Mouse (Mus musculus): ENCODE data around the gene 4930579G24Rik. TPM values are rescaled to one million over a fixed set of nuclear protein-coding genes. Genes with fewer than 3 reads are reported as not detected.

The 4930579G24Rik gene
- polyA plus RNA-seq (2012; rRNA removed) = 1.7 and 2.2 TPM in 2 replicates

DNA sequence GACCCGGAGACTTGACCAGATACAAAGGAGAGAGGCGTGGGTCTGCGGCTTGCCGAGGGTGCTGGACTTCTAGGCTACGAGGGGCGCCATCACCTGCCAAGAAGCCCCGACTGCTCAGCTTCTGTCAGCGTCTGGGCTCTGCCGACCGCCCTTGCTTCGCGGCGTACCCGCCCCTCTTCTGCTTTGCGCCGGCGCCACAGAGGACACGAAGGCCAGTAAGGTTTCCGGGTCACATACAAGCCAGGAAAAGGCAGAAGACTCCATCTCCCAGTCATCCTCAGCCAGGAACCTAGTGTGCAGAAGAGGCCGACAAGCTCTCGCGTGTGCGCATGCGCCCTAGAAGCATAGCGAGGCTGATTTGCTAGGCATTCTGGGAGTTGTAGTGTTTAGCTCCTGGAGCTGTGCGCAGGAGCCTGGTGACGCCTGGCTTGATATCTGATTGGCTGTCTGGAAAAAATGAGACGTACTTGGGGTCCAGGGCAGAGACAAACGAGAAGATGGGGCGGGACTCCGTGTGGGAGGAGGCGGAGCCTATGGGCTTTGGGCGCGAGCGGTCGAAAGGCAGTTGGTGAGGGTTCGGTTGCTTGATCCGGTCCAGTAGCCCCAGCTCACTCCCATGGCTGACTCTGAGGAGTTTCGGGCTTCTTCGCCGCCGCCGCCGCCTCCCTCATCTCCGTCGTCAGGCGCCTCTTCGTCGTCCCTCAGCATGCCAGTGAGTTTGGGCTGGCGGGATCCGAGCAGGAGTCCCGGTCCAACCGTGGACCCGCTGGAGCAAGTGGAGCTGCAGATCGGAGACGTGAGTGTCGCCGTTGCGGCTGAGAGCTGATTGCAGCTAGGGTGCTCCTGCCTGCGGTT is at the start of gene 4930579G24Rik:
Gene 4930579G24Rik (plus strand): TSS at position 519 of the 855 bp plus-strand sequence.
- no peak for TF ChIP-seq CTCF (IDR thresholded peaks at IDR 0.05; ENCODE audit: extremely low read depth, insufficient read depth, low read length)
- TF ChIP-seq POLR2A (IDR thresholded peaks at IDR 0.05; ENCODE audit: extremely low read depth, insufficient read depth, low read length) = peak; percentile 82
- no peaks in the 10 kb centered on the region for H3K4me1 ChIP-seq (ENCODE audit: control insufficient read depth, insufficient read depth, low read length)
- H3K4me3 ChIP-seq (ENCODE audit: insufficient read depth, low read length) = peak within 1 kb of the TSS; percentile 52
- H3K27ac ChIP-seq (ENCODE audit: insufficient read depth, low read length) = no peak within 1 kb of the TSS

GRCm38 (mm10) chr3:79579891-79580575 is 48.8 kb upstream of the 4930579G24Rik start:
- Histone ChIP-seq H3K4me3 (ENCODE audit: insufficient read depth, low read length) (no peak overlapping the region), H3K27ac (ENCODE audit: insufficient read depth, low read length) (no peak overlapping the region), H3K4me1 (ENCODE audit: control insufficient read depth, insufficient read depth, low read length) (no peaks in the 10 kb centered on the region)
- no peak for TF ChIP-seq CTCF (IDR thresholded peaks at IDR 0.05; ENCODE audit: extremely low read depth, insufficient read depth, low read length)
- no peak for TF ChIP-seq POLR2A (IDR thresholded peaks at IDR 0.05; ENCODE audit: extremely low read depth, insufficient read depth, low read length)

DNA sequence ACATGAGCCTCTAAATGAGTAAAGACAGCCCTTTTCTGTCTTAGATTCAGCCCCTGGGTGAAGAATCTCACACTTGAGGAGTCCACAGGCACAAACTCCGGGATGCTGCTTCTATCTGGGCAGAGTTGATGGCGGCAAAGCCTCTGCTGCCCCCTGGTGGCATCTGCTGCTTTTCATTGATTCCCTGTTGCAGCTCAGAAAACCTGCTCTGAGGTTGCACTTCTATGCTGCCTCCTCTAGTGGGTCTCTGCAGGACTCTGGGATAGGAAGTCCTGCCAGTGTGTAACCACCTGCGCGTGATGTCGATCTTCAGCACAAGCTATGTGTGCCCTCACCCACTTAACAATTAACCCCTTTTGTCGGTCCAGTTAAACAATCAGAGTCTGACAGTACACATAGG is 42.1 kb upstream of the 4930579G24Rik start:
- TF ChIP-seq CTCF (IDR thresholded peaks at IDR 0.05; ENCODE audit: extremely low read depth, insufficient read depth, low read length) = peak; percentile 94
- no peak for TF ChIP-seq POLR2A (IDR thresholded peaks at IDR 0.05; ENCODE audit: extremely low read depth, insufficient read depth, low read length)
- Histone ChIP-seq H3K4me1 (ENCODE audit: control insufficient read depth, insufficient read depth, low read length) (no peaks in the 10 kb centered on the region), H3K4me3 (ENCODE audit: insufficient read depth, low read length) (no peak overlapping the region), H3K27ac (ENCODE audit: insufficient read depth, low read length) (no peak overlapping the region)

DNA sequence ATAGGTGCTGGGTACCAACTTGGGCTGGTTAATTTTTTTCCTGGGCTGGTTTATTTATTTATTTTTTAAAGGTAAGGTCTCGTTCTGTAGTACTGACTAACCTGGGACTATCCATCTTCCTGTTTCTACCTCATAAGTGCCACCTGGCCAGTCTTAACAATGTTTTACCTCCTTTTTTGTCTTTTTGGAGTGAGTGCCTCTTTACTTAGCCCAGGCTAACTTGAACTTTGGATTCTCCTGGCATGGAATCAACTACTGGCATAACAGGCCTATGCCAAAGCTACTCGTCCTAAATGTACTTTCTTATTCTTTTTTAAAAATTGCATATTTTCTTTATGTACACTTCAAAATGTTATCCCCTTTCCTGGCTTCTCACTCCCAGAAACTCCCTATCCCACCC is 39.2 kb upstream of the 4930579G24Rik start:
- TF ChIP-seq CTCF (IDR thresholded peaks at IDR 0.05; ENCODE audit: extremely low read depth, insufficient read depth, low read length) (no peak), POLR2A (IDR thresholded peaks at IDR 0.05; ENCODE audit: extremely low read depth, insufficient read depth, low read length) (no peak)
- Histone ChIP-seq H3K4me1 (ENCODE audit: control insufficient read depth, insufficient read depth, low read length) (peaks cover 2% of the 10 kb centered on the region; the same call in 1 of the 2 replicates), H3K4me3 (ENCODE audit: insufficient read depth, low read length) (no peak overlapping the region), H3K27ac (ENCODE audit: insufficient read depth, low read length) (no peak overlapping the region)

DNA sequence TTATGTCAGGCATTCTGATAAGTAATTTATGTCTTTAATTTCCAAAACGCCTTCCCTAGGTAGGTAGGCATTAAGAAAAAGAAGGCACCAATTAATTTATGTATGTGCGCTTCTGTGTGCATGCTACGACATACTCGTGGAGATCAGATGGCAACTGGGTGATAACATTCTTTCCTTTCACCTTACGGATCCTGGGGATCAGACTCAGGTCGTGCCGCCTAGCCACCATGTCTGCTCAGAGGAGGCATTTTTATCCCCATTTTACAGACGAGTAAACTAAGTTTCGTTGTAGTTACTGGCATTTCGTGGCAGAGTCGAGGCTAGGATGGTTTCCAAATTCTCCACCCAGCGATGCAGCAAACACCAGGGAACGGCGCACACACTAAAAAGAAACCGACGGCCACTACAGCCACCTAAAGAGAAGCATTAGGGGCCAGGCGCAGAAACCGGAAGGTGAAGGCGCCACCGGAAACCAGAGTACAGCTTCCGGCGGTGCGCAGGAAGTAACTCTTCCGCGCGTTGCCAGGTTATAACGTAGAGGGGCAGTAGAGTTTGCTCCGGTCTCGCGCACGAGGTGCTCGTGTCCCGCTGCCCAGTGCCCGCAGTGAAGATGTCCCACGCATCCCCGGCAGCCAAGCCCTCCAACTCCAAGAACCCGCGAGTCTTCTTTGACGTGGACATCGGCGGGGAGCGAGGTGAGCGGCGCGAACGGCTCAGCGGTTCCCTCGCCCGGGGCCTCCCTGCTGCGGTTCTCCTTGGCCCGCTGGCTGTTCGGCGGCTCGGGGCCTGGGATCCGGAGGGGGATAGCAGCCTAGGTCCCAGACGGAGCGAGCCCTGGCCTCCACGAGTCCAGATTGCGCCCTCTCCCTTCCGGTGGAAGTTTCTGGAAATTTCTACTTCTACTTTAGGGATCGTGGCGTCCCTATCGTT is 37.8 kb upstream of the 4930579G24Rik start, which contains the start of gene Ppid:
Gene Ppid (plus strand): TSS at position 480 of the 930 bp plus-strand sequence.
- TF ChIP-seq CTCF (IDR thresholded peaks at IDR 0.05; ENCODE audit: extremely low read depth, insufficient read depth, low read length) (no peak), POLR2A (IDR thresholded peaks at IDR 0.05; ENCODE audit: extremely low read depth, insufficient read depth, low read length) (peak; percentile 83)
- H3K4me1 ChIP-seq (ENCODE audit: control insufficient read depth, insufficient read depth, low read length) = peaks cover 2% of the 10 kb centered on the region; the same call in 1 of the 2 replicates
- H3K4me3 ChIP-seq (ENCODE audit: insufficient read depth, low read length) = peak within 1 kb of the TSS; percentile 67
- peak within 1 kb of the TSS; percentile 25; the same call in 1 of the 2 replicates for H3K27ac ChIP-seq (ENCODE audit: insufficient read depth, low read length)

DNA sequence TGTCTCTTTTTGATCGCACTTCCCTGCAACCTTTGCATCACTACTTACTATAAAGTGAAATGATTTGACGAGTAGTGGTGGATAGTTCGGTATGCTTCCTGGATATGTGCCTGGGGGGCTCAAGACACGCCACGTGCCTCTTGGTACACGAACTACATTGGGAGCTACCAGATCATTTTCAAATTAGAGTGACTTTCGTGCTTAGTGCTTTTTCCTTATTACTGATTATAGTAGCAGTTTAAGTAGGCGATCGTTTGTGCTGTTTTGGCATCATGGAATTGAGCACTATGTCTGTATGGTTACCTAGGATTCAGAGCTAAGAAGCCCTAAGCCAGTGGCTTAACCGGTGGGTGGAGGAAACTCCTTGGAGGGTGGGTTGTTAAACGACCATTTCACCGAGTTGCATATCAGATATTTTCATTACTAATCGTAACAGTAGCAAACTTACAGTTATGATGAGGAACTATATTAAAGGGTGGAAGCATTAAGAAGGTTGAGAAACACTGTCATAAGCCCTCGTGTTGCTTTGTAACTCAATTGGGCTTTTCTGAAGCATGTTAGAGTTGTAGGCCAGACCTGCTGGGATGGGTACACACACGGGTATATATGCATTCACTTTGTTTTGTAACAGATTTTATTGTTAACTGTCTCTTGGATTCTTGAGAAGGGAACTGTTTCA is 36.9 kb upstream of the 4930579G24Rik start:
- peak overlapping the region; percentile 67 for H3K4me3 ChIP-seq (ENCODE audit: insufficient read depth, low read length)
- TF ChIP-seq POLR2A (IDR thresholded peaks at IDR 0.05; ENCODE audit: extremely low read depth, insufficient read depth, low read length) (no peak), CTCF (IDR thresholded peaks at IDR 0.05; ENCODE audit: extremely low read depth, insufficient read depth, low read length) (no peak)
- H3K4me1 ChIP-seq (ENCODE audit: control insufficient read depth, insufficient read depth, low read length) = peaks cover 2% of the 10 kb centered on the region; the same call in 1 of the 2 replicates
- H3K27ac ChIP-seq (ENCODE audit: insufficient read depth, low read length) = no peak overlapping the region

DNA sequence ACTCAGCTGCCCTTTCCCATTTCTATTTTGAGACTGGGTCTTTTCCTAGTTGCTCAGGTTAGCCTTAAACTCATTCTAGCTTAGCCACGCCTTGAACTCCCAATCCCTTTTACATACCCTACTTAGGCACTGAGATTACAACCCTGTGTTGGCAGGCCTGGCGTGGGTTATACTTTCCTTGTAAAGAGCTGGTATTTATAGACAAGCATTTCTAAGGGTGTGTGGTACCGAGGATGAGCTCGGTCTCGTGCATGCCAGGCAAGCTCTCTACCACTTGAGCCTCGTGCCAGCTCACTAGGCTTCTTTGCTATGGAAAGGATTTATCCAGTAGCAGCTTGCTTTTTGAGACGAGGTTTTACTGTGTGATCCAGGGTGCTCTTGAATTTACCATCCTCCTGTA is 33.4 kb upstream of the 4930579G24Rik start:
- Histone ChIP-seq H3K4me1 (ENCODE audit: control insufficient read depth, insufficient read depth, low read length) (peaks cover 2% of the 10 kb centered on the region; the same call in 1 of the 2 replicates), H3K4me3 (ENCODE audit: insufficient read depth, low read length) (no peak overlapping the region), H3K27ac (ENCODE audit: insufficient read depth, low read length) (no peak overlapping the region)
- no peak for TF ChIP-seq POLR2A (IDR thresholded peaks at IDR 0.05; ENCODE audit: extremely low read depth, insufficient read depth, low read length)
- TF ChIP-seq CTCF (IDR thresholded peaks at IDR 0.05; ENCODE audit: extremely low read depth, insufficient read depth, low read length) = no peak

DNA sequence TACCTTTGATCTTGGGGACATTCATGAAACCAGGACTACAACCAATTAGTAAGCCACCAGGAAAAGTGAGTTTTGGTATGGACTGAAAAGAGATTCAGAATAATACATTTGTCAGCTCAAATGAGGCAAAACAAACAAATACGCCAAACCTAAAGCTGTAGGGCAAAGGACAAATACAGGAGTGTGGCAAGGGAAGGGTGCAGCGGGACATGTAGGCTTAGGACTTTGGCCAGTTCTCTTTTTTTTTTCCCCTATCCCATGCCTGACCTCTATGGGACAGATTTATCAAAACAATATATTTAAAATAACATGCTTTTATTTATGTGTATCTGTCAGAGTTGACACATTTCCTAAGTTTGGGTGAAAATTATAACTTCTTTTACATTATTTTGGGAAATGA is 19.0 kb upstream of the 4930579G24Rik start:
- TF ChIP-seq CTCF (IDR thresholded peaks at IDR 0.05; ENCODE audit: extremely low read depth, insufficient read depth, low read length) (no peak), POLR2A (IDR thresholded peaks at IDR 0.05; ENCODE audit: extremely low read depth, insufficient read depth, low read length) (no peak)

More for the DNA sequence above, 19.0 kb upstream of the 4930579G24Rik start:
- Histone ChIP-seq H3K27ac (ENCODE audit: insufficient read depth, low read length) (no peak overlapping the region), H3K4me3 (ENCODE audit: insufficient read depth, low read length) (no peak overlapping the region), H3K4me1 (ENCODE audit: control insufficient read depth, insufficient read depth, low read length) (no peaks in the 10 kb centered on the region)
